Mouse (Mus musculus) heart, embryonic 10.5 days (tissue): ENCODE results near the gene Phactr2. TPM values are rescaled to one million over a fixed set of nuclear protein-coding genes. Genes with fewer than 3 reads are reported as not detected.

ENCODE experiments used
- DNase-seq: peaks from one replicate; pipeline ENCODE4 v3.0.0-alpha.2; 2017; ENCODE audit warnings: low spot score
- H3K27ac ChIP-seq: fragments of 300-500 bp; sonication (generic); 2 replicates; pipeline ENCODE4 v1.5.1; 2016; ENCODE audit warnings: mild to moderate bottlenecking
- H3K27me3 ChIP-seq: fragments of 300-500 bp; sonication (generic); 2 replicates; pipeline ENCODE4 v1.6.1; 2016; ENCODE audit warnings: mild to moderate bottlenecking; ENCODE audit not compliant: poor library complexity, insufficient read depth, severe bottlenecking
- H3K36me3 ChIP-seq: fragments of 300-500 bp; sonication (generic); 2 replicates; pipeline ENCODE4 v1.6.1; 2016; ENCODE audit warnings: mild to moderate bottlenecking, moderate library complexity
- H3K4me1 ChIP-seq: fragments of 300-500 bp; sonication (generic); 2 replicates; pipeline ENCODE4 v1.6.1; 2016; ENCODE audit warnings: mild to moderate bottlenecking
- H3K4me3 ChIP-seq: fragments of 300-500 bp; sonication (generic); 2 replicates; pipeline ENCODE4 v1.5.1; 2016; ENCODE audit warnings: mild to moderate bottlenecking, moderate library complexity
- H3K9me3 ChIP-seq: fragments of 300-500 bp; sonication (generic); 2 replicates; pipeline ENCODE4 v1.6.1; 2016; ENCODE audit warnings: mild to moderate bottlenecking, moderate library complexity
- WGBS: fragments of 180-500 bp; shearing (Covaris S2); methylation state at CpG from one replicate; pipeline ENCODE4 v1.1.7; 2016; 5-methylcytosine and 5-hydroxymethylcytosine counted together
- polyA plus RNA-seq: library from polyadenylated mRNA; unstranded; fragments of >200 nt; fragmentation: Nextera tagmentation; extraction: Ambion mirVana; gene quantifications from 2 replicates; pipeline ENCODE4 v1.2.1, GENCODE M21; 2016

The Phactr2 gene
- polyA plus RNA-seq, 1 experiment from 2014 or later, result 53.3 TPM

- Histone ChIP-seq H3K4me3 (no peak overlapping the region), H3K27ac (no peak overlapping the region), H3K36me3 (peaks cover 4% of the 10 kb centered on the region), H3K9me3 (no peaks in the 10 kb centered on the region), H3K27me3 (no peaks in the 10 kb centered on the region), H3K4me1 (peaks cover 38% of the 10 kb centered on the region)
- DNase-seq, result peak; percentile 35
- WGBS, result 43% methylated on average over 2 of the region's 2 CpGs
These were observed 302.8 kb downstream of the Phactr2 start for GRCm38 (mm10) chr10:13171461-13171860.

DNA sequence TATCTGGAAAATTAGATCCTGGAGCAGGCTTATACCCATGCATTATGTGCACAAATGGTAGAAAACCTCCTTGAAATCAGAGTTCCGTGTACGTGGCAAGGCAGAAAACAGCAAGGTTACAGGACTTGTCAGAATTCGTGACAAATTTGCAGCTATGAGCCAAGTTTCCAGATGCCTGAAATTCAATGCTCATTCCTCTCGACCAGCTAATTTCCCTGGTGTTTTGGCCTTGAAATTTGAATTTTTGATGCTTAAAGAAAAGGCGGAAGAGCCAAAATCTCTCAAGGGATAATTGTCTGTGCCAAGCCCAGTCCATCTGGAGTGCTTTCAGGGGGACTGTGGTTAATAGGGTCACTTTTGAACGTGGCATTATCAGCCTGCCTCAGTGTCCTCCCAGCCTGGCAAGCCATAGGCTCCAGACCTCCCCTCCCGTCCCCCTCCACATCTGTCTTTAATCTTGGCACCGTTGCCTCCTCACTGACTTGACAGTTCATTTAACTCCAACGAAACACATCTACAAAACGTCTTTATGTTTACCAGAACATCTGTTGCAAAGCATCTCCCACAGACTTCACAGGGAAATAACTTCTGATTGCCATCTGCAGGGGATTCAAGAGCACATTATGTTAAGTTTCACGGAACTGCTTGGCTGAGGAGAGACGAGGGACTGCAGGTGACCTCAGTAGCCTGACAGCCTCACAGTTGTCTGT, 303.3 kb downstream of the Phactr2 start:
- Histone ChIP-seq H3K36me3 (no peaks in the 10 kb centered on the region), H3K27ac (peak overlapping the region; percentile 71; the same call in 1 of the 2 replicates), H3K4me3 (no peak overlapping the region), H3K4me1 (peaks cover 38% of the 10 kb centered on the region), H3K9me3 (no peaks in the 10 kb centered on the region), H3K27me3 (no peaks in the 10 kb centered on the region)
- DNase-seq, result peak; percentile 54
- WGBS, result 43% methylated on average over 12 of the region's 12 CpGs

- Histone ChIP-seq H3K36me3 (0 out of 2 replicates have a peak, but pooled peaks cover 5% of the 10 kb centered on the region), H3K9me3 (no peaks in the 10 kb centered on the region), H3K4me1 (peaks cover 38% of the 10 kb centered on the region), H3K4me3 (no peak overlapping the region), H3K27ac (peak overlapping the region; percentile 81; the same call in 1 of the 2 replicates), H3K27me3 (no peaks in the 10 kb centered on the region)
- no peak for DNase-seq
- 57% methylated on average over 5 of the region's 5 CpGs for WGBS
These were observed 305.8 kb downstream of the Phactr2 start for GRCm38 (mm10) chr10:13168461-13168860.

GRCm38 (mm10) chr10:13162031-13162430, 312.2 kb downstream of the Phactr2 start:
- H3K27me3 ChIP-seq, result no peaks in the 10 kb centered on the region
- peak; percentile 67 for DNase-seq
- peaks cover 8% of the 10 kb centered on the region; the same call in 1 of the 2 replicates for H3K36me3 ChIP-seq
- no peak overlapping the region for H3K4me3 ChIP-seq
- peaks cover 13% of the 10 kb centered on the region; the same call in 1 of the 2 replicates for H3K4me1 ChIP-seq
- H3K9me3 ChIP-seq, result no peaks in the 10 kb centered on the region
- H3K27ac ChIP-seq, result peak overlapping the region; percentile 52
- 28% methylated on average over 4 of the region's 4 CpGs for WGBS

- H3K27me3 ChIP-seq, result no peaks in the 10 kb centered on the region
- peaks cover 8% of the 10 kb centered on the region; the same call in 1 of the 2 replicates for H3K36me3 ChIP-seq
- H3K9me3 ChIP-seq, result no peaks in the 10 kb centered on the region
- H3K4me1 ChIP-seq, result peaks cover 13% of the 10 kb centered on the region; the same call in 1 of the 2 replicates
- no peak for DNase-seq
- WGBS, result 92% methylated on average over 4 of the region's 4 CpGs
- no peak overlapping the region for H3K4me3 ChIP-seq
- no peak overlapping the region for H3K27ac ChIP-seq
These were observed 313.3 kb downstream of the Phactr2 start for GRCm38 (mm10) chr10:13160913-13161312.

Other genes with a start within 250 kb of the Phactr2 start
- gene Fuca2, start 25.1 kb upstream of the Phactr2 start, polyA plus RNA-seq, result 41.2 and 51.9 TPM in 2 replicates
- gene Adat2, start 78.5 kb upstream of the Phactr2 start, polyA plus RNA-seq, result 3.8 and 4.7 TPM in 2 replicates
- 17.5 and 18.7 TPM in 2 replicates for gene Pex3, start 78.7 kb upstream of the Phactr2 start, polyA plus RNA-seq